Mouse (Mus musculus): ENCODE measurements around the gene Ago1.

DNA sequence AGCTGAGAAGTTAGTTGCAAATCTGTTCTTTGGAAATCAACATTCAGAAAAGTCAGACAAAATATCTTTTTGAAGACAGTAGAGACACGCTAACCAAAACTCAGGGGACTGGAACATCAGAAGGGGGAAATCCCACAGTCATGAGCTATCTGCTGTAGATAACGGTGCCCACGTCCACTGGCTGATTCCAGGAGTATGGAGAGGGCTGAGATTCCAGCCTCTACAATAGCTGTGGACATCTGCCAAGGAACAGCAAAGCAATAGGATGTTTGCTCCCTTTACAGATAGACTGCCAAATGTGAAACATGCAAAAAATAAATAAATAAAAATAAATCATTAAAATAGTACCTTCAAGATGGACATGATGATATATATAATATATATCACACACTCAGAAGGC, 23.9 kb downstream of the Ago1 start:
- TF ChIP-seq CTCF (IDR thresholded peaks at IDR 0.05; ENCODE audit: borderline replicate concordance, insufficient read depth, low read length) = no peak
- TF ChIP-seq POLR2A (IDR thresholded peaks at IDR 0.05; ENCODE audit: low read depth, low read length) = no peak

Data from embryonic fibroblast, embryonic 13.5 days (primary cell).